Mouse (Mus musculus) layer of hippocampus, postnatal 10 days (tissue): ENCODE measurements around the gene Arsb. TPM values are rescaled to one million over a fixed set of nuclear protein-coding genes. Genes with fewer than 3 reads are reported as not detected.
"Not testable (repeated sequence)": the region's sequence is repeated elsewhere in the genome, so short reads cannot be mapped to it uniquely, and the experiment has no call there.

Source experiments
- DNase-seq, 2 experiments: peaks; one replicate each; pipeline ENCODE4 v3.0.0; 2021; ENCODE audit warnings: low spot score in 2 of 2
- microRNA-seq, 2 experiments: library from miRNA; unstranded; fragments of <30 nt; microRNA quantifications; one replicate each; pipeline ENCODE4 v1.2.0; 2021
- total RNA-seq, 2 experiments: library from RNA; stranded (reverse); gene quantifications; 2 replicates each; pipeline ENCODE4 v1.2.3; 2021

Gene Arsb
- total RNA-seq, 2 experiments from 2014 or later, result 78.8 to 84.6 TPM

- no peak for DNase-seq
These were observed 205.6 kb downstream of the Arsb start for GRCm38 (mm10) chr13:93976897-93977530.

GRCm38 (mm10) chr13:93978703-93979495 is 207.5 kb downstream of the Arsb start:
- DNase-seq, result no peak

GRCm38 (mm10) chr13:93979754-93980153 is 208.3 kb downstream of the Arsb start:
- DNase-seq, result no peak

GRCm38 (mm10) chr13:93984521-93984920 is 213.1 kb downstream of the Arsb start:
- no peak for DNase-seq

- DNase-seq, result no peak
These were observed 213.8 kb downstream of the Arsb start for GRCm38 (mm10) chr13:93985181-93985580.

GRCm38 (mm10) chr13:93985750-93986149 is 214.3 kb downstream of the Arsb start:
- not testable (repeated sequence) for DNase-seq

GRCm38 (mm10) chr13:93987611-93988010 is 216.2 kb downstream of the Arsb start:
- no peak for DNase-seq

GRCm38 (mm10) chr13:93989208-93989607 is 217.8 kb downstream of the Arsb start:
- no peak for DNase-seq

- DNase-seq, result no peak
These were observed 218.5 kb downstream of the Arsb start for GRCm38 (mm10) chr13:93989736-93990611.

GRCm38 (mm10) chr13:93990841-93991240 is 219.4 kb downstream of the Arsb start:
- no peak for DNase-seq

GRCm38 (mm10) chr13:93992342-93992882 is 221.0 kb downstream of the Arsb start:
- DNase-seq, result no peak

Small RNAs within 50 kb of the gene (microRNA-seq; reads per million reads assigned to microRNA genes)
- 0 reads per million in 2 experiments for gene Gm25534
- 0 reads per million in 2 experiments for gene Mir5624

Other genes starting within 250 kb of the Arsb start
- gene Bhmt, start 133.7 kb upstream of the Arsb start, total RNA-seq, result not detected
- gene Bhmt2, start 97.3 kb upstream of the Arsb start, total RNA-seq, result under 1 TPM; 0.22 to 0.37 TPM
- under 1 TPM; 0.58 to 0.87 TPM for gene Dmgdh, start 97.2 kb upstream of the Arsb start, total RNA-seq